Mouse (Mus musculus) spleen, adult 2 months (tissue): Measurements from ENCODE around the gene Asic2.

Experiments
- CTCF ChIP-seq: fragments of 200-500 bp; IDR thresholded peaks from 2 replicates; pipeline ENCODE4 v1.5.1; 2011; ENCODE audit warnings: mild to moderate bottlenecking, inconsistent platforms; ENCODE audit not compliant: insufficient read depth, insufficient read length, insufficient replicate concordance; ENCODE audit errors: extremely low read depth
- POLR2A ChIP-seq: fragments of 200-500 bp; IDR thresholded peaks from 2 replicates; pipeline ENCODE4 v1.6.1; 2011; ENCODE audit warnings: low read depth, low read length, inconsistent platforms

- TF ChIP-seq POLR2A (no peak), CTCF (no peak)
Measured at GRCm38 (mm10) chr11:81152021-81152385, 816.3 kb downstream of the Asic2 start.
